Mouse (Mus musculus) midbrain, embryonic 15.5 days (tissue): ENCODE data around the gene Gm29133. TPM values are rescaled to one million over a fixed set of nuclear protein-coding genes. Genes with fewer than 3 reads are reported as not detected.

Source experiments
- ATAC-seq: fragments of 200-750 bp; cut with Nextera tagmentation; replicated peaks from 2 replicates; pipeline ENCODE4 v1.8.0; 2017; ENCODE audit warnings: moderate TSS enrichment
- H3K27ac ChIP-seq: fragments of 300-500 bp; sonication (generic); 2 replicates; pipeline ENCODE4 v1.5.1; 2015; ENCODE audit warnings: mild to moderate bottlenecking, inconsistent platforms
- H3K27me3 ChIP-seq: fragments of 300-500 bp; sonication (generic); replicated peaks from 2 replicates; pipeline ENCODE4 v1.6.1; 2015; ENCODE audit warnings: inconsistent platforms
- H3K36me3 ChIP-seq: fragments of 300-500 bp; sonication (generic); replicated peaks from 2 replicates; pipeline ENCODE4 v1.6.1; 2015; ENCODE audit warnings: inconsistent platforms
- H3K4me1 ChIP-seq: fragments of 300-500 bp; sonication (generic); 2 replicates; pipeline ENCODE4 v1.6.1; 2015; ENCODE audit warnings: inconsistent platforms
- H3K4me2 ChIP-seq: fragments of 300-500 bp; sonication (generic); 2 replicates; pipeline ENCODE4 v1.6.1; 2015; ENCODE audit warnings: inconsistent platforms, mild to moderate bottlenecking, moderate library complexity
- H3K4me3 ChIP-seq: fragments of 300-500 bp; sonication (generic); 2 replicates; pipeline ENCODE4 v1.5.1; 2015; ENCODE audit warnings: mild to moderate bottlenecking, inconsistent platforms
- H3K9ac ChIP-seq: fragments of 300-500 bp; sonication (generic); 2 replicates; pipeline ENCODE4 v1.6.1; 2015; ENCODE audit warnings: mild to moderate bottlenecking, inconsistent platforms
- H3K9me3 ChIP-seq: fragments of 300-500 bp; sonication (generic); 2 replicates; pipeline ENCODE4 v1.6.1; 2016; ENCODE audit warnings: inconsistent platforms
- WGBS: fragments of 180-500 bp; shearing (Covaris S2); methylation state at CpG from one replicate; pipeline ENCODE4 v1.1.7; 2015; ENCODE audit warnings: mixed read lengths; 5-methylcytosine and 5-hydroxymethylcytosine counted together
- polyA plus RNA-seq: library from polyadenylated mRNA; unstranded; fragments of >200 nt; fragmentation: Nextera tagmentation; extraction: Ambion mirVana; gene quantifications from 2 replicates; pipeline ENCODE4 v1.2.1, GENCODE M21; 2015

Gm29133 gene
- polyA plus RNA-seq, 1 experiment from 2014 or later = not detected

DNA sequence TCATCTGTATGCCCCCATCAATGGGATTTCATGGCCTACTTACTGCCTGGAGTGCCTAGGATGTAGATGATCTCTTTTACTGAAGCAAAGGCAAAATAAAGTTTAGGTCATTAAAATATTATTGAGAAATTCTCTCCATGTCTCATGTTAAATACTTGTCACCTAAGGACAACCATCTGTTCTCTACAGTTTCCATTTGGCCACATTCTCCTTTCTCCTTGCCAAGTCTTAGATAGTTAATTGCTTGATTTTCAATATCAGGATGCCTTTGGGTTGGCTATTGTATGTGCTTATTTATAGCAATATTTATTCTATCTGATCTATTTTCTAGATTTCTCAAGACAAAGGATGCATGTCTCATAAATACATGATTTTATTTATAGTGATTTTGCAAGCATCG, 75.9 kb downstream of the Gm29133 start:
- Histone ChIP-seq H3K4me1 (no peaks in the 10 kb centered on the region), H3K36me3 (no peaks in the 10 kb centered on the region), H3K27ac (no peak overlapping the region), H3K9me3 (no peaks in the 10 kb centered on the region), H3K27me3 (no peaks in the 10 kb centered on the region), H3K4me2 (no peak overlapping the region), H3K4me3 (no peak overlapping the region), H3K9ac (no peak overlapping the region)
- WGBS = 97% methylated on average over 1 of the region's 1 CpGs
- no peak for ATAC-seq

DNA sequence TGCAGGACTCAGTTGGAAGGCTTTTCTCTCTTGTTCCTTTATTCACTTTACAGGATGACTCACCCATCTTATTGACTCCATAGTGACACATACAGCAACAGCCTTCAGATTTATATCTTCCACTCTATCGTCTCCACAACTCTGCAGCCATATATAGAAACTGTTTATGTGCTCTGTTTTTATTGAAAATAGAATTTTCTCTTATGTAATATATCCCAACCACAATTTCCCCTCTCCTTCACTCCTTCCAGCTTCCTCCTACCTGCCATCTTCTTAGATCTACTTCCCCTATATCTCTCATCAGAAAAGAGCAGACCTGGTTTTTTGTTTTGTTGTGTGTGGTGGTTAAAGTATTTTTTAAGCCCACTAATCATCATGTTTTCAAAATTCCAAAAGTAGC, 76.5 kb downstream of the Gm29133 start:
- ATAC-seq = no peak
- Histone ChIP-seq H3K4me1 (no peaks in the 10 kb centered on the region), H3K9me3 (no peaks in the 10 kb centered on the region), H3K9ac (no peak overlapping the region), H3K4me2 (no peak overlapping the region), H3K36me3 (no peaks in the 10 kb centered on the region), H3K4me3 (no peak overlapping the region), H3K27me3 (no peaks in the 10 kb centered on the region), H3K27ac (no peak overlapping the region)
- WGBS = 83% methylated on average over 1 of the region's 1 CpGs

DNA sequence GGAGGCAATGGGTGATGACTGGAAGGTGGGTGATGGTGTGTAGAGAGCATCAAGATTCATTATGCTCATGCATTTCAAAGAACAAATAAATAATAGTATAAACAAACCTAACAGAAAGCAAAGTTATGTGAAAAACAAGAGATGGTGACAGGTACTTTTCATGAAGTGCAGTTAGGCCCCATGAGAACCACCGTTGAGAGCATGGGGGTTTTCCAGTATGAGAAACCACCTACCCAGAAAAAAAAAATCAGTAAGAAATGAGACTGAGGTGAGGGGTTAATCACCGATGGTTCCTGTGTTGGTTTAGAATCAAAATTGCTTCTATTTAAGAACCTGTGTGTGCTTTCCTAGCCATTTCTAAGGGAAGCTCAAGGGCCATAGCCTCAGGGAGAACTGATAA, 86.8 kb downstream of the Gm29133 start:
- Histone ChIP-seq H3K27me3 (no peaks in the 10 kb centered on the region), H3K4me3 (no peak overlapping the region), H3K4me2 (no peak overlapping the region), H3K4me1 (no peaks in the 10 kb centered on the region), H3K27ac (no peak overlapping the region), H3K36me3 (no peaks in the 10 kb centered on the region), H3K9ac (no peak overlapping the region), H3K9me3 (no peaks in the 10 kb centered on the region)
- 88% methylated on average over 2 of the region's 2 CpGs for WGBS
- no peak for ATAC-seq

DNA sequence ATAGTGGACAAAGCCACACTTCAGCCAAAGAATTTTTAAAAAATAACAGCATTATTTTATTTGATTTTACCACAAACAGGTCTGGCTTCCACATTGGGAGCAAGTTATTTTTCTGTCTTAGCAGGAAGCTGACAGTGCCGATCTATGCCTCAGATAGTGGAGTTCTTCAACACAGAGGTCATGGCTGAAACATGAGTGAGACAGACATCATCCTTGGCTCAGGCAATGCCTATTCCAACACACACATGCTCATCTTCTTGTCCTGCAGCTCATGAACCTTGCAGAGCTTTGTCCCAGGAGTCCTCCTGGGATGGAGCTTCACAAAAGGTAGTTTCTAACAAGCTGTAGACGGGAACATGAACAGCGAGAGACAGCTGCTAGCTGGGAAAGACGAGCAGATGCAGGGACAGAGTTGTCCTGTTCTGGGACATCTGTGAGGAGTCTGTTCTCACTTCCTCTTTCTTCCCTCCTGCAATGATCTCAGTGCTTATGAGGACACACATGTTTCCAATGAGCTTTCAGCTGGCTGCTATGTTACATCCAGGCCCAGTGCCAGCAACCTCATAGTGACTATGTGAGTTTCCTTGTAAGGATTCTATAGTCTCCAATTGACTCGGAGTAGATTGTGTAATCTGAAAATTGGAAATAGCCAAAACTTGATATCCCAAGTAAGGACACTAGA, 87.4 kb downstream of the Gm29133 start:
- Histone ChIP-seq H3K9ac (no peak overlapping the region), H3K4me3 (no peak overlapping the region), H3K27me3 (no peaks in the 10 kb centered on the region), H3K27ac (no peak overlapping the region), H3K4me1 (no peaks in the 10 kb centered on the region), H3K4me2 (no peak overlapping the region), H3K36me3 (no peaks in the 10 kb centered on the region), H3K9me3 (no peaks in the 10 kb centered on the region)
- ATAC-seq = no peak
- WGBS = 79% methylated on average over 5 of the region's 5 CpGs

Other genes starting within 250 kb of the Gm29133 start
- gene Pdcd10, start 191.3 kb upstream of the Gm29133 start, polyA plus RNA-seq = 65.6 and 66.9 TPM in 2 replicates
- 115 and 124 TPM in 2 replicates for gene Serpini1, start 190.7 kb upstream of the Gm29133 start, polyA plus RNA-seq
- gene Golim4, start 208.8 kb downstream of the Gm29133 start, polyA plus RNA-seq = 18.8 and 19.0 TPM in 2 replicates